Comparison of ENCODE assay signal across 7 mouse cellular contexts in genomic region chr13:66299901-66300300, GRCm38 (mm10).
DNase-seq lines count a peak whose midpoint lies in the region.

No protein-coding gene starts in this region.

- DNase-seq in 416B (ENCODE audit: low read depth) (peak; percentile 2), ES-CJ7 (ENCODE audit: low read depth, low spot score) (peak; percentile 46), MN1 (ENCODE audit: low spot score) (peak; percentile 7), R1 (ENCODE audit: low read depth, low spot score) (peak; percentile 52), adipocyte (ENCODE audit: low spot score) (peak; percentile 42)
- peak; percentile 10 for DNase-seq in forelimb bud, embryonic 11.5 days (ENCODE audit: low read depth, low spot score)
- peak; percentile 12 for DNase-seq in mesoderm, embryonic 11.5 days (ENCODE audit: low read depth, low spot score)

Comparison
In these comparisons a context has a peak if more than half of its experiments do, and no peak if none do; other contexts are left out.
1. Peak in every context shown above with its lines: DNase-seq.
2. DNase-seq: peak in every context shown above with its lines; median percentile 52 in R1; 46 in ES-CJ7; 42 in adipocyte; 12 in mesoderm, embryonic 11.5 days; 10 in forelimb bud, embryonic 11.5 days; 7 in MN1; 2 in 416B.